Mouse (Mus musculus) heart, postnatal 0 days (tissue): ENCODE data around the gene Ang. TPM values are rescaled to one million over a fixed set of nuclear protein-coding genes. Genes with fewer than 3 reads are reported as not detected.

Experiments
- ATAC-seq: fragments of 200-750 bp; cut with Nextera tagmentation; 2 replicates; pipeline ENCODE4 v1.8.0; 2017; ENCODE audit warnings: low read depth, moderate number of reproducible peaks, moderate library complexity; ENCODE audit not compliant: insufficient read depth
- DNase-seq: peaks from one replicate; pipeline ENCODE4 v3.0.0-alpha.2; 2016; ENCODE audit warnings: low spot score
- H3K27ac ChIP-seq: fragments of 300-500 bp; sonication (generic); 2 replicates; pipeline ENCODE4 v1.5.1; 2014; ENCODE audit warnings: low read depth, mild to moderate bottlenecking
- H3K27me3 ChIP-seq: fragments of 300-500 bp; sonication (generic); 2 replicates; pipeline ENCODE4 v1.6.1; 2014; ENCODE audit warnings: low read length, mixed read lengths; ENCODE audit not compliant: control insufficient read depth, insufficient read depth
- H3K36me3 ChIP-seq: fragments of 300-500 bp; sonication (generic); replicated peaks from 2 replicates; pipeline ENCODE4 v1.6.1; 2014; ENCODE audit warnings: low read length, mixed read lengths; ENCODE audit not compliant: control insufficient read depth, insufficient read depth
- H3K4me1 ChIP-seq: fragments of 300-500 bp; sonication (generic); 2 replicates; pipeline ENCODE4 v1.6.1; 2014; ENCODE audit warnings: antibody characterized with exemption; ENCODE audit not compliant: control insufficient read depth, insufficient read depth
- H3K4me2 ChIP-seq: fragments of 300-500 bp; sonication (generic); 2 replicates; pipeline ENCODE4 v1.6.1; 2014; ENCODE audit warnings: low read depth, mild to moderate bottlenecking, low read length, moderate library complexity
- H3K4me3 ChIP-seq: fragments of 300-500 bp; sonication (generic); 2 replicates; pipeline ENCODE4 v1.5.1; 2014; ENCODE audit warnings: low read depth, low read length
- H3K9ac ChIP-seq: fragments of 300-500 bp; sonication (generic); replicated peaks from 2 replicates; pipeline ENCODE4 v1.6.1; 2014; ENCODE audit warnings: low read depth, low read length, mixed read lengths
- H3K9me3 ChIP-seq: fragments of 300-500 bp; sonication (generic); replicated peaks from 2 replicates; pipeline ENCODE4 v1.6.1; 2016; ENCODE audit warnings: low read length; ENCODE audit not compliant: control insufficient read depth
- CTCF ChIP-seq: IDR thresholded peaks from 2 replicates; pipeline ENCODE4 v1.5.1; 2016; ENCODE audit warnings: antibody characterized with exemption, control low read depth, low read depth
- EP300 ChIP-seq: IDR thresholded peaks from 2 replicates; pipeline ENCODE4 v1.6.1; 2016; ENCODE audit warnings: antibody characterized with exemption, low read depth
- WGBS: fragments of 180-500 bp; shearing (Covaris S2); extraction: QIAGEN DNeasy Blood & Tissue Kit; methylation state at CpG from one replicate; pipeline ENCODE4 v1.1.7; 2014; 5-methylcytosine and 5-hydroxymethylcytosine counted together
- polyA plus RNA-seq: library from polyadenylated mRNA; unstranded; fragments of >200 nt; fragmentation: Nextera tagmentation; extraction: Ambion mirVana; gene quantifications from 2 replicates; pipeline ENCODE4 v1.2.1, GENCODE M21; 2015
- total RNA-seq: library from RNA; depleted of rRNA; stranded (reverse); fragments of >200 nt; gene quantifications from 2 replicates; pipeline ENCODE4 v1.2.3, GENCODE M21; 2014; ENCODE audit warnings: low replicate concordance

The Ang gene
- total and polyA plus RNA-seq, 2 experiments from 2014 or later, result 2.6 to 9.3 TPM

DNA sequence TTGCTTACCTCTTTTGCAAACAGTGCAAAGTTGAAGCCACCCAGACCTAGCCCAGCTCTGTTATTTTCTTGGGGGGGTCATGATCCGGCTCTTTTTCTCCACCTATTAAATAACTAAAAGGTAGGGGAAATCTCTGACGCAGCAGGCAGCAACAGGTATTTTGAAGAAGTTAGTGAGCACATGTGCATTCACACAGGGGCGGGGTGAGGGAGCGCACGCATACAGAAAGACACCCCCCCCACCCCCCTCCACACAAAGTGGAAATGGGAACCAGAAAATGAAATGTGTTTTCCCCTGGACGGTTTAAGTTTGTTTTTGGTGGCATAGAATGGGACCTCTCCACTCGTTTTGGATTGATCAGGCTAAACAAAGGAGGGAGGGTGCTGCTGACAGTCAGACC lies 7.1 kb upstream of the Ang start:
- Histone ChIP-seq H3K36me3 (no peaks in the 10 kb centered on the region), H3K27ac (no peak overlapping the region), H3K9ac (no peak overlapping the region), H3K4me3 (0 out of 2 replicates have a peak overlapping the region, but pooled peaks have one; percentile 64), H3K4me1 (peaks cover 3% of the 10 kb centered on the region; the same call in 1 of the 2 replicates), H3K4me2 (peak overlapping the region; percentile 81), H3K27me3 (no peaks in the 10 kb centered on the region), H3K9me3 (no peaks in the 10 kb centered on the region)
- TF ChIP-seq CTCF (no peak), EP300 (no peak)
- DNase-seq (no peak), ATAC-seq (no peak)
- 28% methylated on average over 7 of the region's 7 CpGs for WGBS

DNA sequence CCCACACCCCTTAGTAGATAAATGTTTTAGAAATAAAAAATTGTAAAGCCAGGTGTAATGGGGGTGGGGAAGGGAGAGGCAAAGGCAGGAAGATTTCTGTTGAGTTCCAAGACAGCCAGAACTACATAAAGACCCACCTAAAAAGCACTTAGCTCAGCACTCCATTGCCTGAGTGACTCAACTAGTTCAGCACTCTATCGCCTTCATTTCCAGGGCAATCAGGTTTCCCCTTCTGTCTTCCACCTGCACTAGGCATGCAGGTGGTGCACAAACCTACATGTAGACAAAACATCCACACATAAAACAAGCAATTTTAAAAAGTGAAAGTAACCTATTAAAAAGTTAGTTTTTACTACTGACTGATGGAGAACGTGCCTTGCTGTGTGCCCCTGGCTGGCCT lies 5.9 kb upstream of the Ang start:
- Histone ChIP-seq H3K27ac (no peak overlapping the region), H3K27me3 (no peaks in the 10 kb centered on the region), H3K4me1 (peaks cover 3% of the 10 kb centered on the region; the same call in 1 of the 2 replicates), H3K36me3 (no peaks in the 10 kb centered on the region), H3K4me2 (no peak overlapping the region), H3K4me3 (no peak overlapping the region), H3K9ac (no peak overlapping the region), H3K9me3 (no peaks in the 10 kb centered on the region)
- no peak for TF ChIP-seq CTCF
- no peak for TF ChIP-seq EP300
- 83% methylated on average over 2 of the region's 2 CpGs for WGBS
- DNase-seq, result no peak
- no peak for ATAC-seq

DNA sequence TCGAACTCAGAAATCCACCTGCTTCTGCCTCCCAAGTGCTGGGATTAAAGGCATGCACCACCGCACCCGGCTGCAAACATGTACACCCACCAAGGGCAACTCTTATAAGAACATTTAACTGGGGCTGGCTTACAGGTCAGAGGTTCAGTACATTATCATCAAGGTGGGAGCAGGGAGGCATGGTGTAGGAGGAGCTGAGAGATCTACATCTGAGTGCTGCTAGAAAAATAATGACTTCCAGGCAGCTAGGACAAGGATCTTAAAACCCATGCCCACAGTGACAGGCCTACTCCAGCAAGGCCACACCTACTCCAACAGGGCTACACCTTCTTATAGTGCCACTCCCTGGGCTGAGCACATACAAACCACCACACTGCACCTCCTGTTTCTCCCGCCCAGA lies 5.0 kb upstream of the Ang start:
- Histone ChIP-seq H3K4me1 (peaks cover 3% of the 10 kb centered on the region; the same call in 1 of the 2 replicates), H3K36me3 (no peaks in the 10 kb centered on the region), H3K4me2 (no peak overlapping the region), H3K27me3 (no peaks in the 10 kb centered on the region), H3K27ac (no peak overlapping the region), H3K9me3 (no peaks in the 10 kb centered on the region), H3K9ac (no peak overlapping the region), H3K4me3 (no peak overlapping the region)
- no peak for TF ChIP-seq CTCF
- no peak for TF ChIP-seq EP300
- DNase-seq, result no peak
- no peak for ATAC-seq
- WGBS, result 78% methylated on average over 4 of the region's 4 CpGs

DNA sequence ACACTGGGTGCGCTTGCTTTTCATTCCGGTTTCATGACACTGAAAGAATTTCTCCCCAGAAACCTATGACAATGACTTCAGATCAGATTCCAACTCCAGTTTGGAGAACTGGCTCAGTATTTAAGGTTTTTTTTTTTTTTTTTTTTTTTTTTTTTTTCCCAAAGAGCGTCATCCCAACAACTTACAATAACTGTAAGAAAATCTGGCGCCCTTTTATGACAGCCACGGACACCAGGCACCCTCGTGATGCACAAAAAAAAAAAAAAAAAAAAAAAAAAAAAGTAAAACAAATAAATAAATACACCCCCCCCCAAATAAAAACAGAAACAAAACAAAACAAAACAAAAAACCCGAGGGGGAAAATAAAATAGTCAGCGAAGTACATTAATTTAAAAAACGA lies 3.2 kb upstream of the Ang start:
- Histone ChIP-seq H3K27me3 (no peaks in the 10 kb centered on the region), H3K9ac (0 out of 2 replicates have a peak overlapping the region, but pooled peaks have one; percentile 62)
- 19% methylated on average over 9 of the region's 9 CpGs for WGBS

DNA sequence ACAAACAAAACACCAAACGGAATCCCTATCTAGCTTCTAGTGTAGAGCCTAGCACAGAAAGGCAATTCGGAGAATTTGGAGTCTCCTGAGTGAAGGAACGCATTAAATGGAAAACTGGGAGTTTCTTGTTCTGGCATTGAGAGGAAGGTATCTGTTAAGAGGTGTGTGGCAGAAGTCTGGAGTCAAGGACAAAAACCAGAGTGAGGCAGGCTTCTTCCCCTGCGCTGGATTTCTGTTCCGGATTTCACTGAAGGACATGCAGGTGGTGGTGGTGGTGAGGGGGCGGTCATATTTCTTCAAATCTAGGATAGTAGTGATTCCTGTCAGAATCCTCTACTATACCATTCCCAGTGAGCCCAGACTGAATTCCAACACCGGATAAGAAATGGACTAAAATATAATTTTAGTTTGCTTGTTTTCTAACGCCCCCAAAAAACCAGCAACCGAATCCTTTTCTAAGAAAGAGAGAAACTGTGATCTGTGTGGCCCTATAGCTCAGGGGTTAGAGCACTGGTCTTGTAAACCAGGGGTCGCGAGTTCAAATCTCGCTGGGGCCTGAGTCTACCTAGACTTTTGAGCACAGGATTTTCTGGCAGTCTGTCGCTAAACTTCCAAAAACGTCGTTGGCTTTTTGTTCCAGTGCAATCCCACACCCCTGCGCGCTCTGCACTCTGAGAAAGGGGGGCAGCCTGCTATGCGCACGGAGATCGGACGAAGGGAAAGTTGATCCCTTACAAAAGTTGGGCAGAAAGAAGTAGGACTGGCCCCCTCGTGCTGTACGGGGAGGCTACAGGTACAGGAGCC lies 2.6 kb upstream of the Ang start:
- Histone ChIP-seq H3K4me1 (no peaks in the 10 kb centered on the region), H3K9ac (peak overlapping the region; percentile 62), H3K4me3 (peak overlapping the region; percentile 80), H3K27me3 (no peaks in the 10 kb centered on the region), H3K27ac (peak overlapping the region; percentile 87), H3K9me3 (no peaks in the 10 kb centered on the region), H3K36me3 (no peaks in the 10 kb centered on the region), H3K4me2 (peak overlapping the region; percentile 83)
- no peak for TF ChIP-seq CTCF
- no peak for TF ChIP-seq EP300
- ATAC-seq, result no peak
- peak; percentile 30 for DNase-seq
- 1% methylated on average over 23 of the region's 23 CpGs for WGBS

More for the DNA sequence above, 3.2 kb upstream of the Ang start:
- H3K4me1 ChIP-seq, result peaks cover under 1% of the 10 kb centered on the region; the same call in 1 of the 2 replicates
- H3K4me2 ChIP-seq, result peak overlapping the region; percentile 83
- peak overlapping the region; percentile 87 for H3K27ac ChIP-seq
- ATAC-seq (no peak), DNase-seq (no peak)
- TF ChIP-seq EP300 (no peak), CTCF (no peak)
- no peaks in the 10 kb centered on the region for H3K9me3 ChIP-seq
- H3K36me3 ChIP-seq, result no peaks in the 10 kb centered on the region
- H3K4me3 ChIP-seq, result peak overlapping the region; percentile 80
